Mouse (Mus musculus) small intestine, adult 10 weeks (tissue): ENCODE data around the gene AF067061. TPM values are rescaled to one million over a fixed set of nuclear protein-coding genes. Genes with fewer than 3 reads are reported as not detected.

ENCODE experiments used
- polyA plus RNA-seq: library from polyadenylated mRNA; stranded (reverse); fragments of 350-450 nt; fragmentation: Illumina TruSeq; extraction: RNeasy Lipid Tissue Mini Kit (QIAGEN cat#74804); gene quantifications from one replicate; pipeline ENCODE4 v1.2.3, GENCODE M21; 2014; ENCODE audit warnings: low replicate concordance

Gene AF067061
- polyA plus RNA-seq: not detected

GRCm38 (mm10) chr13:120262870-120263269 is at the start of gene AF067061:
TSS of gene AF067061 (plus strand) at chr13:120263114.

GRCm38 (mm10) chr13:120215847-120216246 is 47.1 kb upstream of the AF067061 start, which contains the start of gene Gm21762:
TSS of gene Gm21762 (minus strand) at chr13:120215947.

GRCm38 (mm10) chr13:120238811-120239210 is 24.1 kb upstream of the AF067061 start, which contains the start of gene Gm21731:
TSS of gene Gm21731 (plus strand) at chr13:120239111.

GRCm38 (mm10) chr13:120299991-120300442 is 37.1 kb downstream of the AF067061 start, which contains the start of gene BC147527:
TSS of gene BC147527 (plus strand) at chr13:120300392.

Other genes with a start within 250 kb of the AF067061 start
- not detected for gene Gm36079, start 236.1 kb upstream of the AF067061 start, polyA plus RNA-seq
- 0.33 TPM for gene Gm21188, start 210.9 kb upstream of the AF067061 start, polyA plus RNA-seq
- not detected for gene Gm20767, start 122.9 kb upstream of the AF067061 start, polyA plus RNA-seq
- gene Gm21818, start 90.7 kb upstream of the AF067061 start, polyA plus RNA-seq: not detected
- gene Gm21762, start 47.2 kb upstream of the AF067061 start, polyA plus RNA-seq: not detected
- gene Gm21731, start 24.0 kb upstream of the AF067061 start, polyA plus RNA-seq: not detected
- gene BC147527, start 37.3 kb downstream of the AF067061 start, polyA plus RNA-seq: 2.6 TPM
- not detected for gene Tcstv3, start 53.8 kb downstream of the AF067061 start, polyA plus RNA-seq